Mouse (Mus musculus): ENCODE results near the gene Ccnl2. TPM values are rescaled to one million over a fixed set of nuclear protein-coding genes. Genes with fewer than 3 reads are reported as not detected.

Ccnl2 gene
- polyA plus RNA-seq, 1 experiment: 24.7 TPM

- TF ChIP-seq E2F4 (IDR thresholded peaks at IDR 0.05; ENCODE audit: insufficient read depth) (no peak), TCF12 (IDR thresholded peaks at IDR 0.05; ENCODE audit: insufficient read depth, poor library complexity, severe bottlenecking) (no peak), MYOD1 (IDR thresholded peaks at IDR 0.05; ENCODE audit: control insufficient read depth in 1 of 3, insufficient read length in 2 of 3, low read depth in 2 of 3) (peak in 2 of 3 experiments; percentile 40 to 70), REST (IDR thresholded peaks at IDR 0.05; ENCODE audit: insufficient read depth, insufficient read length) (no peak), SRF (IDR thresholded peaks at IDR 0.05; ENCODE audit: control insufficient read depth, insufficient read length, low read depth) (no peak), CEBPB (IDR thresholded peaks at IDR 0.05; ENCODE audit: insufficient read depth, poor library complexity, severe bottlenecking) (no peak), MYOG (IDR thresholded peaks at IDR 0.05; ENCODE audit: control insufficient read depth in 1 of 3, insufficient read depth in 1 of 3, insufficient read length in 2 of 3, low read depth in 2 of 3) (peak in 1 of 3 experiments; percentile 25), POLR2AphosphoS2 (IDR thresholded peaks at IDR 0.05; ENCODE audit: insufficient read length, low read depth) (no peak), POLR2A (IDR thresholded peaks at IDR 0.05; ENCODE audit: insufficient read length, low read depth) (no peak), USF1 (IDR thresholded peaks at IDR 0.05; ENCODE audit: low read depth) (no peak)
- H3K36me3 ChIP-seq (ENCODE audit: control insufficient read depth, insufficient read depth): no peaks in the 10 kb centered on the region
- no peaks in the 10 kb centered on the region for H3K27me3 ChIP-seq (ENCODE audit: control insufficient read depth, insufficient read depth, insufficient read length)
- H3K4me3 ChIP-seq: no peak overlapping the region
- H3K79me2 ChIP-seq (ENCODE audit: control insufficient read depth, insufficient read depth): peaks cover 2% of the 10 kb centered on the region
- no peak overlapping the region for H3ac ChIP-seq (ENCODE audit: control insufficient read depth, insufficient read length)
- peak overlapping the region; percentile 60 for H3K4me2 ChIP-seq (ENCODE audit: low read depth)
These were observed 32.8 kb upstream of the Ccnl2 start for GRCm38 (mm10) chr4:155779498-155779897.

GRCm38 (mm10) chr4:155780895-155781294 lies 31.4 kb upstream of the Ccnl2 start:
- peak; percentile 67 to 98 (median 97) for TF ChIP-seq MYOG (IDR thresholded peaks at IDR 0.05; ENCODE audit: control insufficient read depth in 1 of 3, insufficient read depth in 1 of 3, insufficient read length in 2 of 3, low read depth in 2 of 3)
- peak; percentile 85 to 94 (median 91) for TF ChIP-seq MYOD1 (IDR thresholded peaks at IDR 0.05; ENCODE audit: control insufficient read depth in 1 of 3, insufficient read length in 2 of 3, low read depth in 2 of 3)
- TF ChIP-seq POLR2A (IDR thresholded peaks at IDR 0.05; ENCODE audit: insufficient read length, low read depth): peak; percentile 55
- TF ChIP-seq REST (IDR thresholded peaks at IDR 0.05; ENCODE audit: insufficient read depth, insufficient read length): no peak
- TF ChIP-seq SRF (IDR thresholded peaks at IDR 0.05; ENCODE audit: control insufficient read depth, insufficient read length, low read depth): no peak
- TF ChIP-seq MAX (IDR thresholded peaks at IDR 0.05; ENCODE audit: low read depth): no peak
- TF ChIP-seq TCF3 (IDR thresholded peaks at IDR 0.05; ENCODE audit: insufficient read length, low read depth): peak; percentile 16
- no peak for TF ChIP-seq CEBPB (IDR thresholded peaks at IDR 0.05; ENCODE audit: insufficient read depth, poor library complexity, severe bottlenecking)
- no peak for TF ChIP-seq E2F4 (IDR thresholded peaks at IDR 0.05; ENCODE audit: insufficient read depth)
- no peak for TF ChIP-seq POLR2AphosphoS2 (IDR thresholded peaks at IDR 0.05; ENCODE audit: insufficient read length, low read depth)
- TF ChIP-seq TCF12 (IDR thresholded peaks at IDR 0.05; ENCODE audit: insufficient read depth, poor library complexity, severe bottlenecking): peak; percentile 97
- H3K79me2 ChIP-seq (ENCODE audit: control insufficient read depth, insufficient read depth): peaks cover 2% of the 10 kb centered on the region
- H3K27me3 ChIP-seq (ENCODE audit: control insufficient read depth, insufficient read depth, insufficient read length): no peaks in the 10 kb centered on the region
- no peak overlapping the region for H3ac ChIP-seq (ENCODE audit: control insufficient read depth, insufficient read length)
- H3K4me2 ChIP-seq (ENCODE audit: low read depth): peak overlapping the region; percentile 73
- H3K36me3 ChIP-seq (ENCODE audit: control insufficient read depth, insufficient read depth): no peaks in the 10 kb centered on the region
- H3K4me3 ChIP-seq: no peak overlapping the region

GRCm38 (mm10) chr4:155783486-155784080 lies 28.7 kb upstream of the Ccnl2 start:
- Histone ChIP-seq H3ac (ENCODE audit: control insufficient read depth, insufficient read length) (peak overlapping the region; percentile 44), H3K4me3 (peak overlapping the region; percentile 46)
- TF ChIP-seq MYOD1 (IDR thresholded peaks at IDR 0.05; ENCODE audit: control insufficient read depth in 1 of 3, insufficient read length in 2 of 3, low read depth in 2 of 3) (peak in 2 of 3 experiments; percentile 10 to 22), USF1 (IDR thresholded peaks at IDR 0.05; ENCODE audit: low read depth) (no peak), TCF12 (IDR thresholded peaks at IDR 0.05; ENCODE audit: insufficient read depth, poor library complexity, severe bottlenecking) (no peak), TCF3 (IDR thresholded peaks at IDR 0.05; ENCODE audit: insufficient read length, low read depth) (no peak), MYOG (IDR thresholded peaks at IDR 0.05; ENCODE audit: control insufficient read depth in 1 of 3, insufficient read depth in 1 of 3, insufficient read length in 2 of 3, low read depth in 2 of 3) (no peak), MAX (IDR thresholded peaks at IDR 0.05; ENCODE audit: low read depth) (no peak), SRF (IDR thresholded peaks at IDR 0.05; ENCODE audit: control insufficient read depth, insufficient read length, low read depth) (no peak)

GRCm38 (mm10) chr4:155784081-155784701 lies 28.1 kb upstream of the Ccnl2 start:
- no peaks in the 10 kb centered on the region for H3K27me3 ChIP-seq (ENCODE audit: control insufficient read depth, insufficient read depth, insufficient read length)
- H3K4me2 ChIP-seq (ENCODE audit: low read depth): peak overlapping the region; percentile 81
- peak overlapping the region; percentile 46 for H3K4me3 ChIP-seq
- no peaks in the 10 kb centered on the region for H3K36me3 ChIP-seq (ENCODE audit: control insufficient read depth, insufficient read depth)
- TF ChIP-seq REST (IDR thresholded peaks at IDR 0.05; ENCODE audit: insufficient read depth, insufficient read length): no peak
- peak in 1 of 3 experiments; percentile 11 for TF ChIP-seq MYOG (IDR thresholded peaks at IDR 0.05; ENCODE audit: control insufficient read depth in 1 of 3, insufficient read depth in 1 of 3, insufficient read length in 2 of 3, low read depth in 2 of 3)
- peak; percentile 64 for TF ChIP-seq POLR2A (IDR thresholded peaks at IDR 0.05; ENCODE audit: insufficient read length, low read depth)
- TF ChIP-seq TCF12 (IDR thresholded peaks at IDR 0.05; ENCODE audit: insufficient read depth, poor library complexity, severe bottlenecking): no peak
- TF ChIP-seq POLR2AphosphoS2 (IDR thresholded peaks at IDR 0.05; ENCODE audit: insufficient read length, low read depth): peak; percentile 65
- H3K79me2 ChIP-seq (ENCODE audit: control insufficient read depth, insufficient read depth): peaks cover 2% of the 10 kb centered on the region
- peak overlapping the region; percentile 44 for H3ac ChIP-seq (ENCODE audit: control insufficient read depth, insufficient read length)

More at GRCm38 (mm10) chr4:155783486-155784080, 28.7 kb upstream of the Ccnl2 start:
- Histone ChIP-seq H3K4me2 (ENCODE audit: low read depth) (peak overlapping the region; percentile 81), H3K79me2 (ENCODE audit: control insufficient read depth, insufficient read depth) (peaks cover 2% of the 10 kb centered on the region), H3K36me3 (ENCODE audit: control insufficient read depth, insufficient read depth) (no peaks in the 10 kb centered on the region), H3K27me3 (ENCODE audit: control insufficient read depth, insufficient read depth, insufficient read length) (no peaks in the 10 kb centered on the region)

Measured in myocyte (in vitro differentiated cells).